Mouse (Mus musculus): ENCODE measurements at regions not wholly inside any gene's neighbourhood (a gene's known extent, or its start where the extent isn't known, plus 50 kb on each side); places are given as distances from the start of the nearest gene placed in this dataset.

DNA sequence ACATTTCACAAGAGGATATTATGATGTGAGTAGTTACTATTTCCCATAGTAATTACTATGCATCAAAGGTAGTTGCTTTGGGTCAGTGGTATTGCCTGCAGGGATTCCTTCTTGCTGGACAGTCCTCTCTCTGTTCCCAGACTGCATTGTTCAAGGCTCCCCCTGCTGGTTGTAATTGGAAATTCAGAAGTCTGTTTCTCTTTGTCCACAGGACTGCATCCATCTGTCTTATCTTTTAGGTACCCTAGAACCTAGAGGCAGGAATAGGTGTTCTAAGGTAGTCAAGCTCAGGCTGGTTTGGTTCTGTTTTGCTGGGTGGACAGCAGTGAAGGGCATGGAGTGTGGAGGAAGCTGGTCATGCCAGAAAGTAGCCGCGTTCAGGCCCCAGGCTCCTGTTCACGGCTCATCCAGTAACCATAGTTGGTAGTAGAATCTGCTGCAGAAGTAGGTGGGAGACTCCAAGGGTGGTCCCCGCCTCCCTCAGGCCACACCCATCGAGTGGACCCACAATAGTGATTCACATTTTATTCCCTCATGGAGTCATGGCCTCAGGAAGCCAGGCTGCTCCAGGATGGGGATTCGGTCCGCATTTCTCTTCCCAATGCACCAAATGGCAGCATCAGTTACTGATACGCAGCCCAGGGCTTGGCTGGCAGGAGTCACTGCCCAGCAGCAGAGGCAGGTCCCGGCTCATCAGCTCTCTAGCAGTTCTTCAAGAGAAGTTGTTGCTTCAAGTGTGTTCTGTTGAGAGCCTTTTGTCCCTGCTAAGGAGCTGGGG, 51.7 kb upstream of the Caprin1 start:
- in situ Hi-C loops (cut with MboI, MseI): loop anchor here in 1 of 2 experiments (10.0 kb wide), 1 partner anchor 294 kb away; no protein-coding TSS in a partner anchor

GRCm38 (mm10) chr2:103849766-103850530, 52.5 kb upstream of the Caprin1 start:
- in situ Hi-C loops (cut with MboI, MseI): loop anchor here in 1 of 2 experiments (10.0 kb wide), 1 partner anchor 295 kb away; no protein-coding TSS in a partner anchor

GRCm38 (mm10) chr2:103850531-103850816, 53.0 kb upstream of the Caprin1 start:
- in situ Hi-C loops (cut with MboI, MseI): no loop called here

GRCm38 (mm10) chr2:103851171-103851570, 53.7 kb upstream of the Caprin1 start:
- in situ Hi-C loops (cut with MboI, MseI): no loop called here

DNA sequence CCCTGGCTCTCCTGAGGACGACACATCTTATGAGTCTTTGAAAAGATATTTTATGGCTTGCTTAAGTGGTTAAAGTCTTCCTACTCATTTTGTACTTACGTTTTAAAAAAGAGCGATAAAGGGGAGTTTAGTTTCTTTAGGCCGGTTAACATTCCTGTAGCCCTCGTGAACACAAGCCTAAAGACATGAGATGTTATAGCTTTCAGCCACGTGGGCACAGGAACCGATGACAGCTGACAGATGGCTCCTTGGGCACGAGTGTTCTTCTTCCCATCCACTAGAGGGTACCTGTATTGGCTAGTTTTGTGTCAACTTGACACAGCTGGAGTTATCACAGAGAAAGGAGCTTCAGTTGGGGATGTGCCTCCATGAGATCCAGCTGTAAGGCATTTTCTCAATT, 63.8 kb upstream of the Caprin1 start:
- in situ Hi-C loops (cut with MboI, MseI): no loop called here

DNA sequence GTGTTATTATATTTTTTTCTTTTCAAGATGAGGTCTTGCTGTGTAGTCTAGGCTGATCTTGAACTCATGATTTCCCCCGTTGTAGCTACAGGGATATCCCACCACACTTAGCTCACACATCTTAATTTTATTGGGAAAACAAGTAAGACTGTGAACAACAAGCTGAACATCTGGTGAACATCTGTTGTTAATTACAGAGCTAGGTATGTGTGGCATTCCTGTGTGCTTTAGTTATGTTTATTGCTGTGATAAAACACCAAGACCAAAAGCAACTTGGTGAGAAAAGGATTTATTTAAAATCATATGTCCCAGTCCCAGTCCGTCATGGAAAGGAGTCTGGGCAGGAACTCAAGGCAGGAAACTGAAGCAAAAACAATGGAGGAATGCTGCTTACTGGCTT, 66.8 kb upstream of the Caprin1 start:
- in situ Hi-C loops (cut with MboI, MseI): no loop called here

GRCm38 (mm10) chr2:103865319-103866171, 68.1 kb upstream of the Caprin1 start:
- in situ Hi-C loops (cut with MboI, MseI): no loop called here

GRCm38 (mm10) chr2:103867241-103867957, 70.0 kb upstream of the Caprin1 start:
- in situ Hi-C loops (cut with MboI, MseI): no loop called here

- in situ Hi-C loops (cut with MboI, MseI): no loop called here
These were observed 70.5 kb upstream of the Caprin1 start for GRCm38 (mm10) chr2:103867958-103868330.

GRCm38 (mm10) chr2:103868655-103869054, 71.2 kb upstream of the Caprin1 start:
- in situ Hi-C loops (cut with MboI, MseI): no loop called here

DNA sequence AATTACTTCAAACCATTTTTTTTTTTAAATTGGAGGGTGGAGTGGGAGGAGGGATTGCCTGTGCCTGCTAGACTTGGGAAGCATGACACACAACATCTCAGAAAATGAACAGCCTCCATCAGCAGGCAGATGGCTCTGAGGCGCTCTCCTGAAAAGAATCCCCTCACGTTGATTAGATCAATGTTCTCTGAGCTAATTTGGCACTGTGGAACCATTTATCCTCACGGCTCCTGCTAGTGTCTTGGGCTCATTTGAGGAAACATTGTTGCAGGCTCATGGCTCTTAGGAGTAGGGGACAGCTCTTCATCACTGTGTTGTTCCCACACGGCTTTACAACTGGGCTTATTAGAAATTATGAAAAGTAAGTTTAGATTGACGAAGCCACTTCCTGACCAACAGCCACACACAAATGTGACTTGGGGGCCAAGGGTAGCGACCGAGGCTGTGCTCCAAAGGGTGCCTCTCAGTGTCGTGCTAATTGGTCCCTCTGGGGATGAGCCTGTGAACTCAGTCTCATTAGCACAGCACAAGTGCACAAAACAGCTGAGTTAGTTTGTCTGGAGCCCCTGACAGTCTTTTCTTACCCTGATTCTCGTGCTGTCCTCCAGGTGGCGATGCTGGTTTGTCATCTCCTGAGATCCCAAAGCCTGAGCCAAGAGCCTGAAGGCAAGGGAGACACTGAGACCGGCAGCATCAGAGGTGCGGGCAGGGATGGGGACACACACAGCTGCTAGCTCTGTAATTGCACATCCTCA, 74.2 kb upstream of the Caprin1 start:
- in situ Hi-C loops (cut with MboI, MseI): loop anchor here (5.0 to 10.0 kb wide), 3 partner anchors 103 to 131 kb away; no protein-coding TSS in a partner anchor

DNA sequence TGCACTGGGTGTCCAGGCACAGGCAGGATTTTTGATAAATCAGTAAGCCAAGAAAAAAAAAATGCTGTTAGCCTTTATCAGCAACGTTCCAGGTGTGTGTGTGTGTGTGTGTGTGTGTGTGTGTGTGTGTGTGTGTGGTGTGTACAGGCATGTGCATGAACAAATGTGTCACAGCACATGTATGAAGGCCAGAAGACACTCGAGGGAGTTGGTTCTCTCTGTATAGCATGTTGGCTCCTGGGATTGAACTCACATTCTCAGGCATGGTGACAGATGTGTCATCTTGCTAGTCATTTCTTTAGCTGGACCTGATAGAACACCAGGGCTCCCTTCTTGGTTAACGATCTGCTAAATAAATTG, 74.8 kb upstream of the Caprin1 start:
- in situ Hi-C loops (cut with MboI, MseI): loop anchor here (5.0 to 10.0 kb wide), 3 partner anchors 103 to 130 kb away; no protein-coding TSS in a partner anchor

- in situ Hi-C loops (cut with MboI, MseI): loop anchor here (5.0 to 10.0 kb wide), 3 partner anchors 101 to 129 kb away; no protein-coding TSS in a partner anchor
These were observed 75.9 kb upstream of the Caprin1 start for GRCm38 (mm10) chr2:103873381-103873780.

- in situ Hi-C loops (cut with MboI, MseI): loop anchor here (5.0 to 10.0 kb wide), 3 partner anchors 100 to 128 kb away; no protein-coding TSS in a partner anchor
These were observed 77.0 kb upstream of the Caprin1 start for GRCm38 (mm10) chr2:103874466-103874865.

DNA sequence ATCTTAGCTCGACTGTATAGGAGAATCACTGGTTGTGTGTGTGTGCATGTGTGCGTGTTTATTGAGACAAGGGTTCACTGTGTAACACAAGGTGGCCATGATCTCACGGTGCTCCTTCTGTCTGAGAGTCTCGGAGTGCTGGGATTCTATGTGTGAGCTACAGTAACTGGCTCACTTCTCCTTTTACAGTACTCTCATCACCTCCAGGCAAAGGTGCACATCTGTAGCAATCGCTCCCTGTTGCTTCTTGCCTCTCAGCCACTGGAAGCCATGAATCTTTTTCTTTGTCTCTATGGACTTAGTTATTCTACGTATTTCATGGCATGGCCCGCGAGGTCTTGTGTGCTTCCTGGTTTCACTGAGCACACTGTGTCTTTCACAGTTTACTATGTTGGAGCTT, 78.3 kb upstream of the Caprin1 start:
- in situ Hi-C loops (cut with MboI, MseI): loop anchor here in 1 of 2 experiments (10.0 kb wide), 1 partner anchor 99 kb away; no protein-coding TSS in a partner anchor

DNA sequence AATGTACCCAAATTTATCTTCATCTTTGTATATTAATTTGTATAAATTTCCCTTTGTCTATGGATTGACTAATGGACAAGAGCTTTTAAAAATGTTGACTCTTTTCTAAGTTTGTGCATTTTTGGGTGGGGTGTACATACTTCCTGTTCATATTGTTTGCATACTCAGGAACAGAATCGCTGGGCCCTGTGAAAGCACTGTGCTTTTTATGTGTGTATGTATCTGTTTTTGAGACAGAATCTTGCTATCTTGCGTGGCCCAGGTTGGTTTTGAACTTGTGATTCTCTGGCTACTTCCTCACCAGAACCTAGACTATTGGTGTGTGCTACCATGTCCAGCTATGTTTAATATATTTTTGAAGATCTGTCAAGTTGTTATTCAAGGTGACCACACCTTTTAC, 78.8 kb upstream of the Caprin1 start:
- in situ Hi-C loops (cut with MboI, MseI): loop anchor here in 1 of 2 experiments (10.0 kb wide), 1 partner anchor 99 kb away; no protein-coding TSS in a partner anchor

DNA sequence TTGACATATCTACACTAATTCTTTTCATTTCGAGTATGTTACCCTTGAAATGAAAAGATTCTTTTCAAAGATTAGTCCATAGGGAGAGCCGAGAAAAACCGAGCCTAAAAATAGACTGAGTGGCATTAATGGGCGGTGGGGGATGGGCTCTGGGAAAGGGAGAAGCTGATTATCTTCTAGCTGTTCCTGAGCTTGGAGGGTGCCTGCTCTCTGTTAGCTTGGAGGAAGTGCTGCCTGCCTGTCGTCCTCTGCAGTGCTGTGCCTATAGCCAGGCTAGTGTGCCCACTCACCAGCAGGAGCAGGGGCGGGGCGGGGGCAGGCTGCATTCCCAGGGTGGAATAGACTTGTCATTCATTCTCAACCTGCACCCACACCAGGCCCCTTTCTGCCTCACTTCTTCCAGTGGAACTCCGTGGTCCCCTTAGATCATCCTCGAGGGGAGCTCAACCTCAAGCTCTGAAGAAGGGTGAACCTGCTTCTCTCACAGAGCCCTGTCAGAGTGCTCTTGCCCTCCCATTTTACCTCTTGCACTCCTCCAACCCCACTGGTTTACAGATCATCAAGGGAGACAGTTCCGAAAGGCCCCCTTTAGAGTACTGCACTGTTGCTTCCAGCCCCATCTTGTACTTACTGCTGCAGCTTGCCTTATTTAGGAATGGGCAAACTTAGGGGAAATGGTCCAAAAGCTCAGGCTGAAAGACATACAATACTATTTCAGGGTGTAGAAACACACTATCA, 76.6 kb upstream of the Lmo2 start:
- in situ Hi-C loops (cut with MboI, MseI): no loop called here

DNA sequence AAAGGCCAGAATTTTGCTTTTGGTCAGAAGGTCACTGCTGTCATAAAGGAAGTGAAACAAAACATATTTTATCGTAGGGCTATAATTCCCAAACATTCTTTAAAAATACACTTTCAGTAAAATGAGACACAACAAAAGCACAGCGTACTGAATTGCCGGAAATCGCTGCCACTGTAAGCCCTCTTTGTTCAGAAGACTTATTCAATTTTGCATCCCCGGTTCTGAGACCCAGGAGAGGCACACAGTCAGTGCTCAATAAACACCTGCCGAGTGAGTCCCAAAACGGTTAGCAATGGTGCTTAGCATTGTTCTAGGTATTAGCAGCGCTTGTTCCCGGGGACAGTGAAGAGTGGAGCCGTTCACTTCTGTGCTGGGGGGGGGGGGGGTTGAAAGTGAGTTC, 72.9 kb upstream of the Lmo2 start:
- in situ Hi-C loops (cut with MboI, MseI): no loop called here

DNA sequence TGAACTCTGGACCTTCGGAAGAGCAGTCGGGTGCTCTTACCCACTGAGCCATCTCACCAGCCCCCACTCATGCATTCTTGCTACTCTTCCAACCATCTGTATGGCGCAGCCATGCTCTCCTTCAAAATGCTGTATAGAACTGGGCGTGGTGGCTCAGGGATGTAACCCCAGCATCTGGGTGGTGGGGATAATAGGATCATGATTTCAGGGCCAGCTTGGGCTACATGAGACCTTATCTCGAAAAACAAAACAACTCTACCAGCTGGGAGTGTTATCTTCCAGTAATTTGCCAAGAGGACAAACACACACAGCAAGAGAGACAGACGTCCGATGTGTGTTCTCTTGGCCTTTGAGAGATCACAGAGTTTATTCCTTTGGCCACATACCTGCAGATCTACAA, 69.8 kb upstream of the Lmo2 start:
- in situ Hi-C loops (cut with MboI, MseI): no loop called here

Data from T-helper 17 cell (primary cell).